Mouse (Mus musculus) CD4-positive, CD25-positive, alpha-beta regulatory T cell, adult 2 months (primary cell): ENCODE results near the gene Ift43.
A peak's percentile ranks its signal among the peaks of the same experiment; 100 is the strongest.

Experiments used
- DNase-seq: peaks from one replicate; pipeline ENCODE4 v3.0.0-alpha.2; 2012; ENCODE audit warnings: low read depth, low spot score

The Ift43 gene

GRCm38 (mm10) chr12:86078176-86078552 is 4.2 kb upstream of the Ift43 start:
- no peak for DNase-seq

- DNase-seq, result peak; percentile 72
These were observed 3.7 kb upstream of the Ift43 start, which contains the start of gene Tgfb3 for GRCm38 (mm10) chr12:86078553-86079201. Gene Tgfb3, minus strand, starts transcription at chr12:86079041.

- DNase-seq, result peak; percentile 90
These were observed 3.1 kb upstream of the Ift43 start for GRCm38 (mm10) chr12:86079202-86079667.

- DNase-seq, result no peak
These were observed 3.5 kb downstream of the Ift43 start for GRCm38 (mm10) chr12:86085873-86086272.

- no peak for DNase-seq
These were observed 4.2 kb downstream of the Ift43 start for GRCm38 (mm10) chr12:86086550-86086949.

- no peak for DNase-seq
These were observed 5.7 kb downstream of the Ift43 start for GRCm38 (mm10) chr12:86088042-86088441.

GRCm38 (mm10) chr12:86090764-86091163 is 8.4 kb downstream of the Ift43 start:
- no peak for DNase-seq

GRCm38 (mm10) chr12:86091601-86092132 is 9.3 kb downstream of the Ift43 start:
- no peak for DNase-seq

GRCm38 (mm10) chr12:86094075-86094474 is 11.7 kb downstream of the Ift43 start:
- DNase-seq, result no peak

GRCm38 (mm10) chr12:86095806-86096205 is 13.5 kb downstream of the Ift43 start:
- DNase-seq, result no peak

- DNase-seq, result no peak
These were observed 15.4 kb downstream of the Ift43 start for GRCm38 (mm10) chr12:86097781-86098180.

GRCm38 (mm10) chr12:86100711-86101110 is 18.4 kb downstream of the Ift43 start:
- no peak for DNase-seq

- no peak for DNase-seq
These were observed 20.3 kb downstream of the Ift43 start for GRCm38 (mm10) chr12:86102686-86103085.

- DNase-seq, result no peak
These were observed 21.1 kb downstream of the Ift43 start for GRCm38 (mm10) chr12:86103391-86103790.

GRCm38 (mm10) chr12:86103852-86104251 is 21.5 kb downstream of the Ift43 start:
- no peak for DNase-seq

GRCm38 (mm10) chr12:86104297-86104696 is 22.0 kb downstream of the Ift43 start:
- no peak for DNase-seq

GRCm38 (mm10) chr12:86105546-86105945 is 23.2 kb downstream of the Ift43 start:
- no peak for DNase-seq

- no peak for DNase-seq
These were observed 23.7 kb downstream of the Ift43 start for GRCm38 (mm10) chr12:86106086-86106485.

GRCm38 (mm10) chr12:86107645-86108044 is 25.3 kb downstream of the Ift43 start:
- DNase-seq, result no peak

GRCm38 (mm10) chr12:86109531-86109930 is 27.2 kb downstream of the Ift43 start:
- DNase-seq, result no peak

GRCm38 (mm10) chr12:86110637-86111036 is 28.3 kb downstream of the Ift43 start:
- DNase-seq, result peak; percentile 38

- no peak for DNase-seq
These were observed 34.0 kb downstream of the Ift43 start for GRCm38 (mm10) chr12:86116295-86116835.

- no peak for DNase-seq
These were observed 41.7 kb downstream of the Ift43 start for GRCm38 (mm10) chr12:86124016-86124415.
